Mouse (Mus musculus): ENCODE measurements around the gene Ethe1. TPM values are rescaled to one million over a fixed set of nuclear protein-coding genes. Genes with fewer than 3 reads are reported as not detected.
A peak's percentile ranks its signal among the peaks of the same experiment; 100 is the strongest.

Ethe1 gene
- total RNA-seq, 2 experiments from 2014 or later, result 52.9 to 56.5 TPM

DNA sequence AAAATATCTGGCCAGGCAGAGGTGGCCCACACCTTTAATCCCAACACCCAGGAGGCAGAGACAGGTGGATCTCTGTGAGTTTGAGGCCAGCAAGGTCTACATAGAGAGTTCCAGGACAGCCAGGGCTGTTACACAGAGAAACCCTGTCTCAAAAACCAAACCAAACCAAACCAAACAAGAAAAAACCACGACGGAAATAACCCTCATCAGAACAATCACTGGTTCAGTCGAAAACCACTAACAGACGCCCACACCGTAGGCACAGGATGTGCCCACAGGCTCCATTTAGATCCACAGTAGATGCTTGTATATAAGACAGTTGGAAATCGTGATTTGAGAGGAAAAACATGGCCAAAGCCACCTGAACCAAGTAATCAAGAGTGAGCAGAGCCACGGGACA, 57.7 kb downstream of the Ethe1 start:
- no peak for DNase-seq
- intact Hi-C loops (cut with DNase I), result no loop called here

GRCm38 (mm10) chr7:24646486-24646885, 59.1 kb downstream of the Ethe1 start:
- no peak for DNase-seq
- intact Hi-C loops (cut with DNase I), result no loop called here

DNA sequence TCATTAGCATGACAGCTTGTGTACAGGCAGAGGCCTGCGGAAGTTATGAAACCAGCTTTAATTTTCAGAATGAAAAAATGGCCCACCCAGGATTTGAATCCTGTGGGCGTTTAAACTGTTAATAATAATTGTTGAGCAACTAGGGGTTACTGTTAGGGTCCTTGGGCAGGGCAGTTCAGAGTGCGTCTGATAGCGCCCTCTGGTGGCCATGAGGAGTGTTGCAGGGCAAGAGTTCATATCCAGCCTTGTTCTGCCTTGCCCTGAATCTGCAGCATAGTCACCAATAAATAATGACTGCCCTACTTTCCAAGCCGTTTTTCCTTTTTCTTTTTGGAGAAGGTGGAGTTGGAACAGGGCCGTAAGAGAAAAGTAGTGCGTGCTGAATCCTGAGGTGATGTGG, 66.3 kb downstream of the Ethe1 start:
- intact Hi-C loops (cut with DNase I), result loop anchor here (1.0 kb wide), 1 partner anchor 52 kb away; no protein-coding TSS in a partner anchor
- DNase-seq, result peak; percentile 60 to 71

Other genes with a start within 250 kb of the Ethe1 start
- gene Lypd5, start 238.3 kb upstream of the Ethe1 start, total RNA-seq (2021), result not detected
- under 1 TPM; 0.42 to 0.62 TPM for gene Kcnn4, start 217.3 kb upstream of the Ethe1 start, total RNA-seq (2021)
- 1 to 10 TPM; 7.1 to 9.6 TPM for gene Smg9, start 187.9 kb upstream of the Ethe1 start, total RNA-seq (2021)
- gene Irgc1, start 135.2 kb upstream of the Ethe1 start, total RNA-seq (2021), result not detected
- gene Plaur, start 125.1 kb upstream of the Ethe1 start, total RNA-seq (2021), result 1 to 10 TPM; 1.9 to 3.3 TPM
- 10 to 100 TPM; 13.1 to 13.6 TPM for gene Cadm4, start 105.5 kb upstream of the Ethe1 start, total RNA-seq (2021)
- gene Zfp428, start 80.5 kb upstream of the Ethe1 start, total RNA-seq (2021), result 10 to 100 TPM; 11.5 to 13.8 TPM
- gene AC161166.1, start 75.1 kb upstream of the Ethe1 start, total RNA-seq (2021), result not detected
- 10 to 100 TPM; 16.4 to 16.5 TPM for gene Irgq, start 56.9 kb upstream of the Ethe1 start, total RNA-seq (2021)
- not detected for gene Pinlyp, start 41.4 kb upstream of the Ethe1 start, total RNA-seq (2021)
- gene Xrcc1, start 41.3 kb upstream of the Ethe1 start, total RNA-seq (2021), result 10 to 100 TPM; 26.9 to 27.4 TPM
- under 1 TPM; 0.08 to 0.11 TPM for gene Zfp575, start 98 bp downstream of the Ethe1 start, total RNA-seq (2021)
- gene Phldb3, start 23.2 kb downstream of the Ethe1 start, total RNA-seq (2021), result under 1 TPM; 0.36 to 0.89 TPM
- gene Lypd3, start 49.0 kb downstream of the Ethe1 start, total RNA-seq (2021), result not detected
- not detected for gene Tex101, start 89.1 kb downstream of the Ethe1 start, total RNA-seq (2021)
- gene BC049730, start 121.7 kb downstream of the Ethe1 start, total RNA-seq (2021), result not detected
- not detected for gene Gm4763, start 139.4 kb downstream of the Ethe1 start, total RNA-seq (2021)
- under 1 TPM in 1 of 2 experiments, not detected in 1; 0.17 TPM for gene Cd177, start 172.8 kb downstream of the Ethe1 start, total RNA-seq (2021)
- gene Ceacam10, start 189.7 kb downstream of the Ethe1 start, total RNA-seq (2021), result not detected